Mouse (Mus musculus): Measurements from ENCODE around the gene CN725425. TPM values are rescaled to one million over a fixed set of nuclear protein-coding genes. Genes with fewer than 3 reads are reported as not detected.
A peak's percentile ranks its signal among the peaks of the same experiment; 100 is the strongest.

The CN725425 gene
- polyA plus RNA-seq, 1 experiment from 2014 or later, result not detected

DNA sequence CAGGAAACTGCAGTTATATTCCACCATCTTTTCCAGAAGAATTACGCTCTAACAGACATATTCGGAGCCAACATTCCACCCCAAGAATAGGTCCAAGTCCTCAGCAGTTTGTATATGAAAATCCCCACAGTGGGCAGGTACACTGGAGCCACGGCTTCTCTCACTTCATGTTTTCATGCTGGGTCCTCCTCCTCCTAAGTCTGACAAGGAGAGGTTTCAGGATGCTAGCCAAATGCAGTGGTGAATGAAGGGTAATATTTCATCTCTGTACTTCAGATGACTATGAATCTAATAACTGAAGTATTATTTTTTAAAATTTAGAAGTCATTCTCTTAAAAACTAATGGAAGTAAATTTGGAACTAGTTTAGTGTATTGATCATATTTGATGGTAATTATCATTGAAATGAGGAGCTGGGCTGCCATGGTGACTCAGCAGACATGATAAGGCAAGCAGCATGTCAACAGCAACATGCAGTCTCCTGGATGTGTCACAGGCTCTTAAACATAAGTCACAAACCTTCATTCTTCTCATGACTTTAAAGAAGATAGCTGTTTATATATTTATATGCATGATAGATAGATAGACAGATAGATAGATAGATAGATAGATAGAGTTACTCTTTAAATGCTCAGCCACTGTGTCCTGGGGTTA lies 41.5 kb downstream of the CN725425 start:
- no peak overlapping the region for H3K4me3 ChIP-seq (replicated peaks)
- ATAC-seq (ENCODE audit: low read depth) (peak; percentile 77), DNase-seq (no peak)
- H3K9me3 ChIP-seq (replicated peaks), result no peaks in the 10 kb centered on the region
- no peak overlapping the region for H3K27ac ChIP-seq
- H3K27me3 ChIP-seq, result no peaks in the 10 kb centered on the region
- no peak overlapping the region for H3K9ac ChIP-seq
- H3K4me1 ChIP-seq (replicated peaks), result peaks cover 3% of the 10 kb centered on the region; the same call in 1 of the 2 replicates
- WGBS (ENCODE audit: insufficient replicate concordance), result 77% methylated on average over 3 of the region's 3 CpGs
- H3K36me3 ChIP-seq, result no peaks in the 10 kb centered on the region
- no peak overlapping the region for H3K4me2 ChIP-seq

DNA sequence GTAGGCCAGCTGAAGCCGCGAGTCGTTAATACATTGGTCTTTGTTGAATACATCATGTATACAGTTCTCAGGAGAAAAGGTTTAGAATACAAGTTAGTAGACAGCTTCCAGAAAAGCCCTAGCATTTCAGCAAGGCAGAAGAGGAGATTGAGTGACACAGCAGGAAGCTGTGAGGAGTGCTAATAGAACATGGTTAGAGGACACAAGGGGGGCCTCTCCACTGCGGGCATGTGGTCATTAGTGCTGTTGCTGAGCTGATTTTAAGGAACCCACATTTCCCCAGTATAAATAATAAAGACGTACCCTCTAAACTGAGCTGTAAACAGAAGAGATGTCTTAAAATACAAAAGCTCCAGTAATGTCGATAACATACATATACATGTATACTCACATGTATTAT lies 51.5 kb downstream of the CN725425 start:
- H3K4me2 ChIP-seq, result no peak overlapping the region
- no peak for ATAC-seq (ENCODE audit: low read depth)
- H3K4me1 ChIP-seq (replicated peaks), result peaks cover 28% of the 10 kb centered on the region
- no peak for DNase-seq
- no peak overlapping the region for H3K9ac ChIP-seq
- no peaks in the 10 kb centered on the region for H3K9me3 ChIP-seq (replicated peaks)
- H3K36me3 ChIP-seq, result no peaks in the 10 kb centered on the region
- 71% methylated on average over 6 of the region's 6 CpGs for WGBS (ENCODE audit: insufficient replicate concordance)
- H3K4me3 ChIP-seq (replicated peaks), result no peak overlapping the region
- no peaks in the 10 kb centered on the region for H3K27me3 ChIP-seq
- no peak overlapping the region for H3K27ac ChIP-seq

DNA sequence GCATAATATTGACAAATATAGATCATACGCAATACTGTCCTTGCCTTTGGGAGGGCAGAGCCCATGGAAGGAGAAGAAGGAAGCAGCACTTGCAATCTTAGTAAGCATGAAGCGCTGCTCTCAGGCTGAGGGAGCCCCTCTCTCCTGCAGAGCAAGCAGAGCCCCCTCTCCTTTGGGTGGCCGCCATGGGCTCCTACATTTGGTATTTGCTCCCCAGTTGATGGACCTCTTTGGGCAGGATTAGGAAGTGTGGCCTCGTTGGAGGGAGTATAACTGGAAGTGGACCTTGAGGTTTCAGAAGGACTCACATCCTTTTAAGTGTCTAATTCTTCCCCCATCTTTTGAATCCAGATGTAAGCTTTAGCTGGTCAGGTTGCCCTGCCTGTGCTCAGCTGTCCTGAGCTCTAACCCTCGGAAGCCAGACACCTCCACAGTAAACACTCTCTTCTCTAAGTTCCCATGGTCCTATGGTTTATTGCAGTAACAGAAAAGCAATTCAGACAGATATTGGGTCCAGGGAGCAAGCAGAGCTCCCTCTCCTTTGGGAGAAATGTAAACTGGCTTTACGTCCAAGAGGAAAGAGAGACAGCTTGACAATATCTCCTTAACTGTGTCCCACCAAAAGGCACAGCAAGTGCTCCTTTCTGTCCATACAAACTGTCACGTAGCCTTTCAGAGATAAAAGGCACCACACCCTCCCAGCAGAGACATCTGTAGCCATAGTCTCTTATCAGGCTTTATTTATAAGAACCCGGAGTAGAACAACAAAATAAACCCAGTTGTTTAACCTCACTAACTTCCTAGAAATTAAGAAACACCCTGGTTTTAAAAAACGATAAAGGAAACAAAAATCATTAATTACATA lies 52.5 kb downstream of the CN725425 start:
- H3K36me3 ChIP-seq, result no peaks in the 10 kb centered on the region
- H3K9ac ChIP-seq, result peak overlapping the region; percentile 63
- H3K4me1 ChIP-seq (replicated peaks), result peaks cover 28% of the 10 kb centered on the region
- DNase-seq (peak; percentile 47), ATAC-seq (ENCODE audit: low read depth) (peak; percentile 99)
- H3K27me3 ChIP-seq, result no peaks in the 10 kb centered on the region
- 40% methylated on average over 9 of the region's 9 CpGs for WGBS (ENCODE audit: insufficient replicate concordance)
- H3K9me3 ChIP-seq (replicated peaks), result no peaks in the 10 kb centered on the region
- H3K27ac ChIP-seq, result peak overlapping the region; percentile 83
- no peak overlapping the region for H3K4me3 ChIP-seq (replicated peaks)
- peak overlapping the region; percentile 53 for H3K4me2 ChIP-seq

DNA sequence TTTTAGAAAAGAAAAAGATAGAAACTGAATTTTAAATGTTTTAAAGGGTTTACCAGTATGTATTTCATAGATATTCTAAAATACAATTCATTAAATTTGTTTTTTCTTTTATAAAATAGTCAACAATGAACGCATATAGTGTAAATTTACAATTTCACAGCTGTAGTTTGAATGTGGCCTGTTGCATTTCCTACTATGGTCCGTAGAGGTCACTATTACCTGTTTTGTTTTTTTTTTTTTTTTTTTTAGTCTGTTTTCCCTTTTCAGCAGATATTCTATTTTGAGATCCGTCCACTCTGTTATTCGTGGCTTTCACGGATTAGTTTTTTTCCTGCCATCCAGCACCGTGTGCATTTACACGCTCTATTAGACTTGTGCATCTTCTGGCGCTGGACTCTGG lies 53.7 kb downstream of the CN725425 start:
- H3K27me3 ChIP-seq, result no peaks in the 10 kb centered on the region

DNA sequence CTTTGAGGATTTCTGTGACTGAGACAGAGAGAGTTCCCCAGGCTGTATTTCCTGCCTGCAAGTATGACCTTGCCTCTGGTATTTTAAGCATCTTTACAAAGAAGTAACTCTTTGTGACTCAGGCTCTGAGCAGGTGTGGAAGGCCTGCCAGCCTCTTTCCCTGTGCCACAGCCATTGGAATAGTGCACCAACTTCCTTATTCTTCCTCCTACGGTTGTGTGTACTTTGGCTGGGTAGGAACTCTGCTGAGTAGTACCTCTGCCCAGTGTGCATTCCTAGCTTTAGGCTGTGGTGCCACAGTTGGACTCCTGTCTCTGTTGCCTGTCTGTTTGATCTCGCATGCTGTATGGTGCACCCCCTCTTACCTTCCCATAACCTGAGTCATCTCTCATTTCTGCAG lies 56.0 kb downstream of the CN725425 start:
- Histone ChIP-seq H3K4me1 (replicated peaks) (peaks cover 41% of the 10 kb centered on the region), H3K4me2 (no peak overlapping the region), H3K36me3 (no peaks in the 10 kb centered on the region), H3K9me3 (replicated peaks) (no peaks in the 10 kb centered on the region), H3K4me3 (replicated peaks) (no peak overlapping the region), H3K27ac (no peak overlapping the region), H3K9ac (no peak overlapping the region), H3K27me3 (no peaks in the 10 kb centered on the region)
- no peak for ATAC-seq (ENCODE audit: low read depth)
- WGBS (ENCODE audit: insufficient replicate concordance), result 77% methylated on average over 2 of the region's 2 CpGs
- no peak for DNase-seq

More for the DNA sequence above, 53.7 kb downstream of the CN725425 start:
- 42% methylated on average over 8 of the region's 8 CpGs for WGBS (ENCODE audit: insufficient replicate concordance)
- Histone ChIP-seq H3K36me3 (no peaks in the 10 kb centered on the region), H3K4me1 (replicated peaks) (peaks cover 30% of the 10 kb centered on the region), H3K4me2 (no peak overlapping the region), H3K9me3 (replicated peaks) (no peaks in the 10 kb centered on the region), H3K4me3 (replicated peaks) (no peak overlapping the region), H3K9ac (no peak overlapping the region), H3K27ac (no peak overlapping the region)
- ATAC-seq (ENCODE audit: low read depth) (no peak), DNase-seq (no peak)

DNA sequence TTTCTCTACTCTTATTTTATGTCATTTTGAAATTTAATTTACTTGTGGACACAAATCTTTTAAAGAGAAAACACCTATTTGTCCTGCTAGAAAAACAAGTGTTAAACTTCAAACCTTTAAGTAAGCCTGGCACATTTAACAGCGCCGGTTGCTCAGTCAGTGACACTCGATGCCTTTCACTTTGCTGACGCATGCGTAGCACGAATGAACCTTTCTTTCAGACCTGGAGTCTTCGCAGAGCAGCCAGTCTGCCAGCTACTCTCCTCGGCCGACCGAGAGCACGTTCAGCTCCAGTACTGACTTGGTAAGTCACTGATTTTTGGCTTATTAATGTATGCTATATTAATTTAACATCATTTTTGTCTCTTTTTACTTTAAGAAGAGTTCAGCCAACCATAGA lies 57.8 kb downstream of the CN725425 start:
- H3K4me3 ChIP-seq (replicated peaks), result no peak overlapping the region
- H3K4me2 ChIP-seq, result no peak overlapping the region
- H3K9ac ChIP-seq, result no peak overlapping the region
- DNase-seq (no peak), ATAC-seq (ENCODE audit: low read depth) (no peak)
- H3K9me3 ChIP-seq (replicated peaks), result no peaks in the 10 kb centered on the region
- WGBS (ENCODE audit: insufficient replicate concordance), result 83% methylated on average over 11 of the region's 11 CpGs
- H3K36me3 ChIP-seq, result no peaks in the 10 kb centered on the region
- H3K27ac ChIP-seq, result no peak overlapping the region
- peaks cover 40% of the 10 kb centered on the region for H3K4me1 ChIP-seq (replicated peaks)
- no peaks in the 10 kb centered on the region for H3K27me3 ChIP-seq

DNA sequence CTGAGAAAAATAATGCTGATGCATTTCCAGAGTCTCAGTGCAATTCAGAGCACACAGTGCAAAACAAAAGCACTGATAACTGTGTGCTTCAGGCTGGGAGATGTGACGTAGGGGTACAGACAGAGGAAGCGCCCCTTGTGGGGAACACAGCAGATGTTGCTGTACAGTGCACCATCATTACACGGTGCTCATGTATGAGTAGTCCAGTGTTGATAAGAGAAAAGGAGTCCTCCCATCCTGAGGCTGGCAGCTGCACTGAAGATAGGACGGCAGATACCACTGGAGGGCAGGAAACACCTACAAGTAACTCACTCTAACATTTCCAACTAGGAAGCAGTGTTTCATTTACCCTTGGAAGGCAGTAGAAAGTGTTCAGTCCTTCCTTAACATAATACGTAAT lies 61.3 kb downstream of the CN725425 start:
- Histone ChIP-seq H3K36me3 (no peaks in the 10 kb centered on the region), H3K4me1 (replicated peaks) (peaks cover 33% of the 10 kb centered on the region), H3K4me3 (replicated peaks) (no peak overlapping the region), H3K27ac (0 out of 2 replicates have a peak overlapping the region, but pooled peaks have one; percentile 19), H3K27me3 (no peaks in the 10 kb centered on the region), H3K4me2 (no peak overlapping the region), H3K9me3 (replicated peaks) (no peaks in the 10 kb centered on the region), H3K9ac (no peak overlapping the region)
- WGBS (ENCODE audit: insufficient replicate concordance), result 28% methylated on average over 5 of the region's 5 CpGs
- peak; percentile 43 for DNase-seq
- ATAC-seq (ENCODE audit: low read depth), result peak; percentile 99

DNA sequence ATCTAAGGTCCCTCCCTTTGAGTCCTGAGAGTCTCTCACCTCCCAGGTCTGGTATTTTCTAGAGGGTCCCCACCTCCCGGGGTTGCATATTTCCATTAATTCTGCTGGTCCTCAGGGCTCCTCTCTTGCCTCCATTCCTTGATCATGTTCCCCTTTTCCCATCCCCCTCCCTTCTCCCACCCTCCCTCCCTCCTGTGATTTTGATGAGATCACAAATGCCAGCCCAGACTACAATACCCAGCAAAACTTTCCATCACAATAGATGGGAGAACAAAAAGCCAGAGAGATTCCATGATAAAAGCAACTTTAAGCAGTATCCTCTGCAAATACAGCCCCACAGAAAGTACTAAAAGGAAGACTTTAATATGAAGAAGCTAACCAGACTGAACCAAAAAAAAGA lies 64.6 kb downstream of the CN725425 start:
- Histone ChIP-seq H3K4me3 (replicated peaks) (no peak overlapping the region), H3K9ac (no peak overlapping the region), H3K27ac (no peak overlapping the region), H3K4me2 (no peak overlapping the region), H3K4me1 (replicated peaks) (peaks cover 26% of the 10 kb centered on the region), H3K27me3 (no peaks in the 10 kb centered on the region), H3K36me3 (no peaks in the 10 kb centered on the region), H3K9me3 (replicated peaks) (no peaks in the 10 kb centered on the region)
- DNase-seq, result no peak
- no peak for ATAC-seq (ENCODE audit: low read depth)
- WGBS (ENCODE audit: insufficient replicate concordance), result 70% methylated on average over 1 of the region's 1 CpGs

DNA sequence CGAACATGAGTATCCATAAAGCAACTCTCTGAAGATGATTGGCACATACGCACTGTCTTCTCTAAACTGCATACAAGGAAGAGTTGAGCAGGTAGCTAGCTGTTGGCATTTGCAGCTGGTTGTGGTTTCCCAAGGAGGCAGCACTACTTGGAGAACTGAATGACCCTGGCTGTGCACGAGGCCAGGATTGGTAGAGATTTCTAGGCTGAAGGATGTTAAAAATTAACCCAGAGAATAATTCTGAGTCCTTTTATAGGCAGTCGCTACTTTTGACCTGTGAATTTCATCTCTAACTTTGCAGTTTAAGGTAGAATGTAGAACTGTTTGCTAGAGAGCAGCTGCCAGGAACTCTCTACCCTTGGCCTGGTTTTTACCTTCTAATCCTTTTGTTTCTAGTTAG lies 69.2 kb downstream of the CN725425 start:
- WGBS (ENCODE audit: insufficient replicate concordance), result 74% methylated on average over 4 of the region's 4 CpGs
- ATAC-seq (ENCODE audit: low read depth) (no peak), DNase-seq (no peak)
- Histone ChIP-seq H3K9me3 (replicated peaks) (no peaks in the 10 kb centered on the region), H3K36me3 (no peaks in the 10 kb centered on the region), H3K4me3 (replicated peaks) (no peak overlapping the region), H3K4me2 (no peak overlapping the region), H3K4me1 (replicated peaks) (no peaks in the 10 kb centered on the region), H3K27me3 (no peaks in the 10 kb centered on the region), H3K9ac (no peak overlapping the region), H3K27ac (no peak overlapping the region)

DNA sequence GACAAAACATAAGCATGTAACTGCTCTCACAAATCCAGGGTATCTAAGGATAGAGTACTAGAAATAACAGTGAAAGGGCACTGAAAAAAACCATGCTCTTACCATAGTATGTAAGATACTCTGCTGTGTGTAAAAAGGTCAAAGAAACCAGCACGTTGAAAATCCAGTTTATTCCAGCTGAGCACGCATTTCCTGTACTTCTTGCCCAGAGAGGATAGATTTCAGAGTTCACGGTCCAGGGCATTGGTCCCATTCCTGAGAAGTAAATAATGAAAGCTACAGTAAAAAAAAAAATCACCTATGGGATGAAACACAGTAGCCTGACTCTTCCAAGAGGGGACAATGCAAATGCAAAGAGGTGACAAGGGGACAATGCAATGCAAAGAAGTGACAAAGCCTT lies 76.7 kb downstream of the CN725425 start:
- no peak overlapping the region for H3K4me2 ChIP-seq
- ATAC-seq (ENCODE audit: low read depth) (no peak), DNase-seq (no peak)
- H3K27ac ChIP-seq, result no peak overlapping the region
- H3K9me3 ChIP-seq (replicated peaks), result no peaks in the 10 kb centered on the region
- H3K36me3 ChIP-seq, result no peaks in the 10 kb centered on the region
- H3K4me1 ChIP-seq (replicated peaks), result no peaks in the 10 kb centered on the region
- 50% methylated on average over 3 of the region's 3 CpGs for WGBS (ENCODE audit: insufficient replicate concordance)
- H3K27me3 ChIP-seq, result no peaks in the 10 kb centered on the region
- no peak overlapping the region for H3K9ac ChIP-seq
- H3K4me3 ChIP-seq (replicated peaks), result no peak overlapping the region

DNA sequence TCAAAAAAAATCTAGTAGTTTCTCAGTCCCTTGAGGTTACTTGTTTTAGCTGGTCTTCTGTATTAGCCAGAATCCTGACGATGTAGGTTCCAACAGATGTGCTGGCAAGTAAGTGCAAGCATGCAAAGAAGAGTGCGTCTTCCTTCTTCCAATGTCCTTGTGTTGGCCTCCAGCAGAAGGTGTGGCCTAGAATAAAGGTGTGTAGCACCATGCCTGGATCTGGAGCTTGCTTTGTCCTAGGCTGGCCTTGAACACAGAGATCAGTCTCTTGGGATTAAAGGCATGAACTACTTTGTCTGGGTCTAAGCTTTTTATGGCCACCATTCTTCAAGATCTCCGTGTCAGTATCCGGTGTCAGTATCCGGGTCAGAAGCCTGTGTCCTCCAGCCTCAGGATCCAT lies 80.3 kb downstream of the CN725425 start:
- no peak for ATAC-seq (ENCODE audit: low read depth)

More for the DNA sequence above, 80.3 kb downstream of the CN725425 start:
- H3K4me1 ChIP-seq (replicated peaks), result no peaks in the 10 kb centered on the region
- H3K27me3 ChIP-seq, result no peaks in the 10 kb centered on the region
- WGBS (ENCODE audit: insufficient replicate concordance), result 72% methylated on average over 5 of the region's 5 CpGs
- H3K36me3 ChIP-seq, result no peaks in the 10 kb centered on the region
- DNase-seq, result no peak
- no peak overlapping the region for H3K27ac ChIP-seq
- H3K9me3 ChIP-seq (replicated peaks), result no peaks in the 10 kb centered on the region
- H3K9ac ChIP-seq, result no peak overlapping the region
- H3K4me2 ChIP-seq, result no peak overlapping the region
- H3K4me3 ChIP-seq (replicated peaks), result no peak overlapping the region

Data from liver, embryonic 13.5 days (tissue).